Mouse (Mus musculus) kidney, adult 2 months (tissue): ENCODE data around the gene Gm45753. TPM values are rescaled to one million over a fixed set of nuclear protein-coding genes. Genes with fewer than 3 reads are reported as not detected.
"Not testable (repeated sequence)": the region's sequence is repeated elsewhere in the genome, so short reads cannot be mapped to it uniquely, and the experiment has no call there.

Experiments
- DNase-seq: peaks from one replicate; pipeline ENCODE4 v3.0.0; 2021
- H3K27ac ChIP-seq: fragments of 200-500 bp; 2 replicates; pipeline ENCODE4 v1.5.1; 2012; ENCODE audit warnings: low read depth, low read length, control low read depth, inconsistent platforms; ENCODE audit not compliant: insufficient read depth
- H3K27me3 ChIP-seq: fragments of 200-500 bp; replicated peaks from 2 replicates; pipeline ENCODE4 v1.6.1; 2012; ENCODE audit warnings: mild to moderate bottlenecking, moderate library complexity, low read length, inconsistent platforms; ENCODE audit not compliant: control insufficient read depth, insufficient read depth
- H3K36me3 ChIP-seq: fragments of 200-500 bp; 2 replicates; pipeline ENCODE4 v1.6.1; 2012; ENCODE audit warnings: mild to moderate bottlenecking, moderate library complexity, low read length, inconsistent platforms; ENCODE audit not compliant: control insufficient read depth, insufficient read depth
- H3K4me1 ChIP-seq: fragments of 200-500 bp; 2 replicates; pipeline ENCODE4 v1.6.1; 2011; ENCODE audit warnings: low read length; ENCODE audit not compliant: control insufficient read depth, insufficient read depth
- H3K4me3 ChIP-seq: fragments of 200-500 bp; 2 replicates; pipeline ENCODE4 v1.5.1; 2011; ENCODE audit warnings: mild to moderate bottlenecking, low read depth, low read length, control low read depth; ENCODE audit not compliant: insufficient read depth
- CTCF ChIP-seq: fragments of 200-500 bp; conservative IDR thresholded peaks from 2 replicates; pipeline ENCODE4 v1.5.1; 2011; ENCODE audit warnings: low read depth, mild to moderate bottlenecking, control low read depth, low read length, moderate library complexity, mixed read lengths; ENCODE audit not compliant: insufficient read depth, insufficient read length
- POLR2A ChIP-seq: fragments of 200-500 bp; IDR thresholded peaks from one replicate; pipeline ENCODE4 v1.6.1; 2011; ENCODE audit warnings: low read depth, low read length, control low read depth
- WGBS: fragments of 180-500 bp; shearing (Covaris S2); methylation state at CpG from one replicate; pipeline ENCODE4 v1.1.7; 2018; 5-methylcytosine and 5-hydroxymethylcytosine counted together
- polyA plus RNA-seq: library from polyadenylated mRNA; depleted of rRNA; stranded (reverse); fragments of >200 nt; gene quantifications from 2 replicates; pipeline ENCODE4 v1.2.3, GENCODE M21; 2012

Gene Gm45753
- polyA plus RNA-seq, 1 experiment = 0.25 TPM

- WGBS = 3% methylated on average over 44 of the region's 44 CpGs
- Histone ChIP-seq H3K27ac (peak within 1 kb of the TSS; percentile 41), H3K4me1 (peaks cover 4% of the 10 kb centered on the region; the same call in 1 of the 2 replicates), H3K4me3 (peak within 1 kb of the TSS; percentile 80), H3K27me3 (no peaks in the 10 kb centered on the region), H3K36me3 (no peaks in the 10 kb centered on the region)
- no peak for TF ChIP-seq POLR2A
- no peak for TF ChIP-seq CTCF
- peak; percentile 78 for DNase-seq
Observed at GRCm38 (mm10) chr8:45332685-45333409, 24.6 kb upstream of the Gm45753 start, which contains the start of gene Cyp4v3. Gene Cyp4v3, minus strand, starts transcription at chr8:45333216.

DNA sequence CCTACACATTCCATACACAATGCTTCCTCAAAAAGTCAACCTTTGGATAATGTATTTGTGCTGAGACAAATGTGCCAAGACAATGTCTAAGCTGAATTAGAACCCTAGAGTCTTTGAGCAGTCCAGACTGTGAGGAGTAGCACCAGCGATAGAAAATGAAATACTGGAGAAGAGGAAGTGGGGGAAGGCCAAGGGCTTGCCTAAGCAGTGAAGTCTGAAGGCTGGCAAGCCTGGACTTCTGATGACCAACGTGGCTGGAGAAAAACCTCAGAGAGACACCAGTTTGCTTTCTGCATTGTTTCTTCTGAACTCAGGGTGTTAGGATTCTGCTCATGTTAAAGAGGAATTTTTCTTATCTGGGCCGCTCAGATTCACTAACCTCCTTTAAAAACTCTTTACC, 22.6 kb upstream of the Gm45753 start:
- TF ChIP-seq CTCF = no peak
- no peak for TF ChIP-seq POLR2A
- Histone ChIP-seq H3K4me3 (no peak overlapping the region), H3K36me3 (no peaks in the 10 kb centered on the region), H3K4me1 (peaks cover 4% of the 10 kb centered on the region; the same call in 1 of the 2 replicates), H3K27me3 (no peaks in the 10 kb centered on the region), H3K27ac (no peak overlapping the region)
- DNase-seq = no peak
- 73% methylated on average over 3 of the region's 3 CpGs for WGBS

GRCm38 (mm10) chr8:45329206-45329980, 21.1 kb upstream of the Gm45753 start:
- DNase-seq = no peak
- Histone ChIP-seq H3K36me3 (no peaks in the 10 kb centered on the region), H3K4me1 (peaks cover 4% of the 10 kb centered on the region; the same call in 1 of the 2 replicates), H3K4me3 (no peak overlapping the region), H3K27ac (no peak overlapping the region), H3K27me3 (no peaks in the 10 kb centered on the region)
- no peak for TF ChIP-seq POLR2A
- TF ChIP-seq CTCF = no peak
- 91% methylated on average over 6 of the region's 6 CpGs for WGBS

- peak; percentile 18 for DNase-seq
- H3K27ac ChIP-seq, H3K27me3 ChIP-seq, H3K36me3 ChIP-seq, H3K4me1 ChIP-seq, H3K4me3 ChIP-seq: not testable (repeated sequence)
Observed at GRCm38 (mm10) chr8:45327076-45327475, 18.8 kb upstream of the Gm45753 start.

DNA sequence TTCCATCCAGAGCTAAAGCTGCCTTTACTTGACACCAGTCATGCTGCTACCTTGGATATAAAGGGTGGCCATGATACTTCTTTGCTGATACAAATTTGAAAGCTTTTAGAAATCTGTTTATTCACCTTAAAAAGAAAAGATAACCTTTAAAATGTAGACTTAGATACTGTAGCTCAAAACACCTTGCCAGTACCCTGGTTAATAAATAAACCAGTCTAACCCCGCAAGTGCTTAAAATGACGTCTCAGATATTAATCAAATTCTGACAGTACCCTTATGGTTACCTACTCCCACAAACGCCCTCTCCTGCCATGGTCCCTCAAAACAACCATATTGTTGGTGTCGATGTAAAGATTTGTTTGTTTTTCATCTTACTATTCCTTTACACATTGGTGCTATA, 15.9 kb upstream of the Gm45753 start:
- no peaks in the 10 kb centered on the region for H3K27me3 ChIP-seq
- no peaks in the 10 kb centered on the region for H3K4me1 ChIP-seq
- no peak overlapping the region for H3K27ac ChIP-seq
- no peaks in the 10 kb centered on the region for H3K36me3 ChIP-seq
- TF ChIP-seq CTCF = no peak
- TF ChIP-seq POLR2A = no peak
- no peak overlapping the region for H3K4me3 ChIP-seq
- peak; percentile 25 for DNase-seq
- 42% methylated on average over 4 of the region's 4 CpGs for WGBS

- Histone ChIP-seq H3K36me3 (no peaks in the 10 kb centered on the region), H3K27me3 (no peaks in the 10 kb centered on the region), H3K4me1 (no peaks in the 10 kb centered on the region), H3K27ac (no peak overlapping the region), H3K4me3 (no peak overlapping the region)
- DNase-seq = no peak
- TF ChIP-seq CTCF = no peak
- 81% methylated on average over 2 of the region's 2 CpGs for WGBS
Observed at GRCm38 (mm10) chr8:45321365-45321764, 13.1 kb upstream of the Gm45753 start.

DNA sequence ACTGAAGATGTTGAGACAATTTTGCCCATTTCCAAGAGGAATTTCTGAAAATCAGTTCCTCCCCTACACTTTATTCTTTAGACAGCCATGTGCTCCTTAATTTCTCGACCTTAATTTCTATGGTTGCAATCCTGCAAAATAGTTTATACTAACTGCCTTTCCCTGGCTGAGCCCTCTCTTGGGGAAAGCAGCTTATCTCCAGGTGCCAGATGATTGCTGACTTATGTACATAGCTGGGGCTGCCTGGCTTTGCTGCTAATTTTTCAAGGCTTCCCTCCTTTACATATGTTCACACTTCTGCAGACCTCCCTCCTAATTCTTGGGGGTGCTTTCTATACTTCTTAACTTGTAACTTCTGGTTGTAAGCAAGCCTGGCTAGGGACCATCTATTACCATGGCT, 12.7 kb upstream of the Gm45753 start:
- no peak for DNase-seq
- WGBS = 85% methylated on average over 1 of the region's 1 CpGs
- Histone ChIP-seq H3K36me3 (no peaks in the 10 kb centered on the region), H3K4me3 (no peak overlapping the region), H3K4me1 (no peaks in the 10 kb centered on the region), H3K27ac (no peak overlapping the region), H3K27me3 (no peaks in the 10 kb centered on the region)
- no peak for TF ChIP-seq CTCF
